Mouse (Mus musculus) limb, embryonic 12.5 days (tissue): ENCODE measurements around the gene Abhd12b. TPM values are rescaled to one million over a fixed set of nuclear protein-coding genes. Genes with fewer than 3 reads are reported as not detected.

Experiments
- ATAC-seq: fragments of 200-750 bp; cut with Nextera tagmentation; 2 replicates; pipeline ENCODE4 v1.8.0; 2017; ENCODE audit warnings: low read depth, moderate TSS enrichment; ENCODE audit not compliant: insufficient number of reproducible peaks, insufficient read depth, low FRiP score, low TSS enrichment
- H3K27ac ChIP-seq: fragments of 300-500 bp; sonication (generic); 2 replicates; pipeline ENCODE4 v1.5.1; 2016; ENCODE audit warnings: mild to moderate bottlenecking, moderate library complexity
- H3K27me3 ChIP-seq: fragments of 300-500 bp; sonication (generic); 2 replicates; pipeline ENCODE4 v1.6.1; 2016; ENCODE audit warnings: mild to moderate bottlenecking, moderate library complexity
- H3K36me3 ChIP-seq: fragments of 300-500 bp; sonication (generic); 2 replicates; pipeline ENCODE4 v1.6.1; 2016; ENCODE audit warnings: mild to moderate bottlenecking, moderate library complexity
- H3K4me1 ChIP-seq: fragments of 300-500 bp; sonication (generic); replicated peaks from 2 replicates; pipeline ENCODE4 v1.6.1; 2016
- H3K4me2 ChIP-seq: fragments of 300-500 bp; sonication (generic); 2 replicates; pipeline ENCODE4 v1.6.1; 2016; ENCODE audit warnings: mild to moderate bottlenecking, moderate library complexity
- H3K4me3 ChIP-seq: fragments of 300-500 bp; sonication (generic); replicated peaks from 2 replicates; pipeline ENCODE4 v1.5.1; 2016; ENCODE audit warnings: mild to moderate bottlenecking
- H3K9ac ChIP-seq: fragments of 300-500 bp; sonication (generic); replicated peaks from 2 replicates; pipeline ENCODE4 v1.6.1; 2016; ENCODE audit warnings: mild to moderate bottlenecking, moderate library complexity
- H3K9me3 ChIP-seq: fragments of 300-500 bp; sonication (generic); 2 replicates; pipeline ENCODE4 v1.6.1; 2016; ENCODE audit warnings: mild to moderate bottlenecking, moderate library complexity
- WGBS: fragments of 180-500 bp; shearing (Covaris S2); methylation state at CpG from one replicate; pipeline ENCODE4 v1.1.7; 2016; 5-methylcytosine and 5-hydroxymethylcytosine counted together
- polyA plus RNA-seq: library from polyadenylated mRNA; unstranded; fragments of >200 nt; fragmentation: Nextera tagmentation; extraction: Ambion mirVana; gene quantifications from 2 replicates; pipeline ENCODE4 v1.2.1, GENCODE M21; 2016

The Abhd12b gene
- not detected in 2 replicates for polyA plus RNA-seq

DNA sequence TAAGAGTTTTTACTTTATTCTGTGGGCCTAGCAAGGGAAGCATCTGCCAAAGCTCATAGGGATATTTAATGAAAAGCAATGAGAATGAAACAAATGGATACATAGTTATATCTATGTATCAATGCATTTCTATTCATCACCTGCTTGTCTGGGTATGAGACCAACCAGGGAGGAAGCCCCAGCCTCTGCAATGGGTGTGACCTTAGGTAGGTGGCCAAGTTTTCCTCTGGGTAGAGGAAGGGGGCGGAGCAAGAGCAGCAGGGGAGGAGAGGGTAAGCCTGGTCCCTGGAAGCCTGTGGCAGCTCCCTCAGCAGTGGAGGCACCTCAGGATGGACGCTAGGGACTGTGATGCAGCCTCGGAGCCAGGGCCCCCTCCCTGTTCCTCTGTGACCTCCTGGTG, at the start of gene Abhd12b:
Abhd12b (plus strand) TSS at position 301 of the 400 bp plus-strand sequence.
- Histone ChIP-seq H3K9me3 (no peaks in the 10 kb centered on the region), H3K27ac (no peak within 1 kb of the TSS), H3K9ac (no peak within 1 kb of the TSS), H3K4me3 (no peak within 1 kb of the TSS), H3K4me1 (peaks cover 3% of the 10 kb centered on the region), H3K36me3 (no peaks in the 10 kb centered on the region), H3K4me2 (no peak within 1 kb of the TSS), H3K27me3 (no peaks in the 10 kb centered on the region)
- WGBS, result 51% methylated on average over 3 of the region's 3 CpGs
- ATAC-seq, result no peak

DNA sequence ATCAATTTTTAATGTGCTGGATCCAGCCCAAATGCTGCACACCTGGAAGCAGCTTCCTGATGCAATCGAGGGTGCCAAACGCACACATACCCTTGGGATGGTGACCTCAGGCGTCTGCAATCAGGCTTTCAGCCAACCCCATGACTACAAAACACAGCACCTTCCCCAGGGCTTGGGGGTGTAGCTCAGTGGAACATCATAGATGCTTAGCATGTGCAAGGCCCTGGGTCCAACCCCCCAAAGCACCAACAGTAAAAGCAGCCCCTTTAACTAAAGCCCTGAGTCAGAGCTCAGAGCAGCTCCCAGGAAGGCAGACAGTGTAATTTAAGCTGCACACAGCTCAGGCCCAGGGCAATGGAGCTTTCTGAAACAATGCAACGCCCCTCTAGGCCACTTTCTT, 49.7 kb upstream of the Abhd12b start:
- Histone ChIP-seq H3K27me3 (no peaks in the 10 kb centered on the region), H3K9me3 (no peaks in the 10 kb centered on the region), H3K4me2 (no peak overlapping the region), H3K4me1 (peaks cover 33% of the 10 kb centered on the region), H3K4me3 (no peak overlapping the region), H3K27ac (no peak overlapping the region), H3K9ac (no peak overlapping the region), H3K36me3 (0 out of 2 replicates have a peak, but pooled peaks cover 3% of the 10 kb centered on the region)
- 43% methylated on average over 4 of the region's 4 CpGs for WGBS
- no peak for ATAC-seq

DNA sequence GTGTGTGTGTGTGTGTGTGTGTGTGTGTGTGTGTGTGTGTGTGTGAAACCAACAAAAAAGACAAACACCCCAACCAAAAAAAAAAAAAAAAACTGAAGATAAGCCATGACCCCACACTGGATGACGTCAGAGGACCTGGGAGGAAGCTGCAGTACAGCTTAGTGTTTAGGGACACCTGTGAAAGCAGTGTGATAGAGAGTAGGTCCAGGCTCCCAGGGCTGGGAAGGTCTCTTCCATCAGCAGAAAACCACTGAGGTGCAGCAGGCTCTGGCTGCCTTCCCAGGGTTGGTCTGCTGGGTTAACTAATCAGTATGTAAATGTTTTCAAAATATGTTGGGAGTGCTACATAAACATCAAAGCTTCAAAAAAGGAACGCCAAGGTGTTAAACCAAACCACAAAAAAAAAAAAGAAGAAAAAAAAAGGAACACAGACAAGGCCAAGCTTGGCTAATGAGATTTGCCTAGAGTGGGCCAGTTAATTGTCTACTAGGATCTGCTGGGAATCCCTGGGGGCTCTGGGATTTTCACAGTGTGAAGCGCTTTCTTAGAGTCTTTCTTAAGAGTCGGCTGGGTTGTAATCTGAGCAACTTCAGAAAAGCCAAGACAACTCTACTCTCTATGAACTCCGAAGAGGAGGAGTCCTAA, 49.0 kb upstream of the Abhd12b start:
- Histone ChIP-seq H3K27me3 (peaks cover 1% of the 10 kb centered on the region; the same call in 1 of the 2 replicates), H3K9ac (no peak overlapping the region), H3K36me3 (0 out of 2 replicates have a peak, but pooled peaks cover 3% of the 10 kb centered on the region), H3K27ac (no peak overlapping the region), H3K4me1 (peaks cover 34% of the 10 kb centered on the region), H3K9me3 (no peaks in the 10 kb centered on the region), H3K4me3 (no peak overlapping the region), H3K4me2 (no peak overlapping the region)
- no peak for ATAC-seq
- WGBS, result 27% methylated on average over 5 of the region's 5 CpGs

DNA sequence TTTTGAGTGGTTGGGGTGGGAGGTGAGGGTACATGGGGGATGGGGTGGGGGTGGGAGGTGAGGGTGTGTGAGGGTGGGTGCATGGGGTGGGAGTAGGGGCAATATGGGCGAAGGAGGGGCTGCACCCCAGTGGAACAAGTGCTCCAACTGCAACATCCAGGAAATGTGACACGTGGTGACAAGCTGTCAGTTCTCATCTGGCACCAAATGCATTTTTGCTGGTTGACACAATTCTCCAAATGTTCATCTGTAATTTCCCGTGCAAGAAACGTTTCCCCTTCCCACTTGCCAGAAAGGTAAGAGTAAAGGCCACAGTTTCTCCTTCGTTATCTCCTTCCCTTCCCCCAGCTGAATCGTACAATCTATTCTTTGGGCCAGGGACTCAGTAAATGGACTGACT, 48.1 kb upstream of the Abhd12b start:
- Histone ChIP-seq H3K4me3 (no peak overlapping the region), H3K4me1 (peaks cover 44% of the 10 kb centered on the region), H3K9ac (no peak overlapping the region), H3K4me2 (no peak overlapping the region), H3K27me3 (peaks cover 7% of the 10 kb centered on the region; the same call in 1 of the 2 replicates), H3K36me3 (0 out of 2 replicates have a peak, but pooled peaks cover 3% of the 10 kb centered on the region), H3K27ac (no peak overlapping the region), H3K9me3 (no peaks in the 10 kb centered on the region)
- ATAC-seq, result no peak
- WGBS, result 71% methylated on average over 6 of the region's 6 CpGs

DNA sequence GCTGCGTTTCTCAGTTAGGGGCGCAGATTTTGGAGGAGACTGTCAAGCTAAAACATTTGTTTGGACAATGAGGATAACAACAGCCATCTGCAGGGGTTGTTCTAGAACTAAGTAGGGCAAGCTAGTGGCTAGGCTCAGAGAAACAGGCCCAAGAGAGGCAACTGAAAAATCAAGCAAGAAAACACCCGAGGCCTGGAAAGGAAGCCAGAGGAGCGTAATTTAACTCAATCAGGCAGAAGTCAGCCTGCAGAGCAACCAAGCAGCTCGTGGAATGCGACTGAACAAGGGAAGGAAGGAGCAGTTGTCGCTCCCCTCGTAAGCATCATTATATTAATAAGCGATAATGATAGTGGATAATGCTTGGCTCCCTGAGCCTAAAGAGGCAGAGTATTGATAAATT, 47.4 kb upstream of the Abhd12b start:
- no peak overlapping the region for H3K9ac ChIP-seq
- peaks cover 7% of the 10 kb centered on the region; the same call in 1 of the 2 replicates for H3K27me3 ChIP-seq
- H3K36me3 ChIP-seq, result 0 out of 2 replicates have a peak, but pooled peaks cover 3% of the 10 kb centered on the region
- no peak overlapping the region for H3K4me3 ChIP-seq
- peaks cover 46% of the 10 kb centered on the region for H3K4me1 ChIP-seq
- H3K27ac ChIP-seq, result no peak overlapping the region
- H3K4me2 ChIP-seq, result no peak overlapping the region
- WGBS, result 59% methylated on average over 9 of the region's 9 CpGs
- no peak for ATAC-seq
- no peaks in the 10 kb centered on the region for H3K9me3 ChIP-seq

DNA sequence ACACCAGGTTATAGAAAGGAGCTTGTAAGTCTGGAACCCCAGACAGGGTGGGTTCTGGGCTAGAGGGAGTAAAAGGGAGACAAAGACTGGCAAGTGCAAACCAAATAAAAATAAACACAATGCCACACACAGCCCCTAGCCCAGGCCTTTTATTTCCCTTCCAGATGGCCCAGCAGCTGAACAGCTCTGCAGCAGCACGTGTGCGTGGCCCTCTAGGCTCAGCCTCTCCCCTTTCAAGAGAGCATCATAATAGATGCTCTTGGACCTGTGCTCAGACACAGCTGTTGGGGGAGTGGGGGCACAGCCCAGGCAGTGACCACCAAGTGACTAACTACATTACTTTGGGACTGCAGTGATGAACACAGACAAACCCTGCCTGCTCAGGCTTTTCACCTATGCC, 45.8 kb upstream of the Abhd12b start:
- ATAC-seq, result peak; percentile 45; the same call in 1 of the 2 replicates
- peak overlapping the region; percentile 37; the same call in 1 of the 2 replicates for H3K27ac ChIP-seq
- 8% methylated on average over 2 of the region's 2 CpGs for WGBS

DNA sequence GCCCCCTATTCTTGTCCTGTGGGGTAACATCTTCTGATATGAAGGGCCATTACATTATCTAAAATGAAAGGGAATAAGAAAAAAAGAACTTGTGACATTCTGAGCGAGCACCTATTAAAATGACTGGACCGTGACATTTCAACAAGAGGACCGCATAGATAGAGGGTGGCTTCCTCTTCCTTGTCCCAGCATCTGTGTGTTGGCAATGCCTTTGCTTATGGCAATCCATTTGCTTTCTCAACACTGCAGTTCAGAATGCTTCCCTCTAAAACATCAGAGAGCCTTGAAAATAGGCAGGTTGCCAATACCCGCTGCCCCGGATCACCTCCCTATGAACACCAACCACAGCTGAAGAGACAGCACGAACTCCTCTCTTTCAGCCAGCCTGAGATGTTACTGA, 44.0 kb upstream of the Abhd12b start:
- Histone ChIP-seq H3K36me3 (no peaks in the 10 kb centered on the region), H3K9ac (no peak overlapping the region), H3K27ac (no peak overlapping the region), H3K4me1 (peaks cover 37% of the 10 kb centered on the region), H3K4me3 (peak overlapping the region; percentile 87), H3K4me2 (peak overlapping the region; percentile 92), H3K27me3 (peaks cover 18% of the 10 kb centered on the region), H3K9me3 (no peaks in the 10 kb centered on the region)
- no peak for ATAC-seq
- 80% methylated on average over 6 of the region's 6 CpGs for WGBS

More for the DNA sequence above, 45.8 kb upstream of the Abhd12b start:
- Histone ChIP-seq H3K4me1 (peaks cover 46% of the 10 kb centered on the region), H3K27me3 (peaks cover 16% of the 10 kb centered on the region), H3K36me3 (no peaks in the 10 kb centered on the region), H3K9me3 (no peaks in the 10 kb centered on the region), H3K4me3 (no peak overlapping the region), H3K9ac (no peak overlapping the region), H3K4me2 (no peak overlapping the region)

DNA sequence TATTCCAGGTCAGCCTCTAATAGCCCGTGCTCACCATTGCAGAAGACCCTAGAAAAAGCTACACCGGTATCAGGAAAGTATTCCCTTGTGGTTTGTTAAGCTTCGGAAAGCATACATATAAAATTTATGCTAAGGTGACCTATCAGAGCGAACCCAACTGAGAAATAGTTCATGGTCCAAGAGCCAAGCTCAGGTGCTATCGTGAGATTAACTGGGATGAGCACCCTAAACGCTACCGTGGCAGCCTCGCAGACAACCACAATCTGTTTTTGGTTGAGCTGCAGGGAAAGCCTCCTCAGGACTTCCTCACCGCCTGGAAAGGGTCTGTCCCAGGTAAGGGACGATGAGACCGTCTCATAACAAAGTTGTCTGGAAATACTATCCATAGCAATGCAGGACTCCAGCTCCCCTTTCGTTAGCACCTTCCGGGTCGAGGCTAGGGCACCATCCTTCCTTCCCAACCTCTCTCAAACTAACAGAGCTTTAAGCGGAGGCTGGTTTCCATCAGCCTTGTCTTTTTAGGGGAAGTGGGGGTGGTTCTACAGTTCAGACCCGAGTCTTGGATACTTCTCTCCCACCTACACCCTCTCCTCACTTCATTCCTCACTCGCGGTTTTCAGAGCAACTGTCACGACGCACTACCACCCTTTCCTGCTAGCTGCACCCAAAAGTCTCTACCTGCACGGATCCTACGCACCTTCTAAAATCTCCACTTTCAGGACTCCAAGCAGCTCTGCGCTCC, 43.4 kb upstream of the Abhd12b start:
- 11% methylated on average over 23 of the region's 23 CpGs for WGBS
- Histone ChIP-seq H3K4me2 (peak overlapping the region; percentile 92), H3K27me3 (peaks cover 18% of the 10 kb centered on the region), H3K4me1 (peaks cover 31% of the 10 kb centered on the region), H3K9me3 (no peaks in the 10 kb centered on the region), H3K27ac (no peak overlapping the region), H3K4me3 (peak overlapping the region; percentile 87), H3K9ac (peak overlapping the region; percentile 81), H3K36me3 (no peaks in the 10 kb centered on the region)
- ATAC-seq, result no peak

DNA sequence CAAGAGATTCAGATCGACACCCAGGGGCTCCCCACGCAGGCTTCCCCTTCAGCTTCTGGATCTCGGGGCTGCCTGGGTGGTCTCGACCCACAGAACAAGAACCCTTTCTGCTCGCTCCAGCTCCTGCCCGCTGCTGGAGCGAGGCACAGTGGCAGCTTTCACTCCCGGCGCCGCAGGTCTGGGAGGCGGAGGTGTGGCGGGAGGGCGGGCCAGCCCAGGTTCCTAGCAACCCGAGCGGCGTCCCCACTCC, 42.9 kb upstream of the Abhd12b start:
- no peaks in the 10 kb centered on the region for H3K9me3 ChIP-seq
- peak overlapping the region; percentile 92 for H3K4me2 ChIP-seq
- under 1% methylated on average over 16 of the region's 16 CpGs for WGBS
- peak; percentile 62 for ATAC-seq
- H3K27ac ChIP-seq, result peak overlapping the region; percentile 77
- peak overlapping the region; percentile 81 for H3K9ac ChIP-seq
- H3K36me3 ChIP-seq, result no peaks in the 10 kb centered on the region
- peak overlapping the region; percentile 87 for H3K4me3 ChIP-seq
- peaks cover 18% of the 10 kb centered on the region for H3K27me3 ChIP-seq
- peaks cover 28% of the 10 kb centered on the region for H3K4me1 ChIP-seq

DNA sequence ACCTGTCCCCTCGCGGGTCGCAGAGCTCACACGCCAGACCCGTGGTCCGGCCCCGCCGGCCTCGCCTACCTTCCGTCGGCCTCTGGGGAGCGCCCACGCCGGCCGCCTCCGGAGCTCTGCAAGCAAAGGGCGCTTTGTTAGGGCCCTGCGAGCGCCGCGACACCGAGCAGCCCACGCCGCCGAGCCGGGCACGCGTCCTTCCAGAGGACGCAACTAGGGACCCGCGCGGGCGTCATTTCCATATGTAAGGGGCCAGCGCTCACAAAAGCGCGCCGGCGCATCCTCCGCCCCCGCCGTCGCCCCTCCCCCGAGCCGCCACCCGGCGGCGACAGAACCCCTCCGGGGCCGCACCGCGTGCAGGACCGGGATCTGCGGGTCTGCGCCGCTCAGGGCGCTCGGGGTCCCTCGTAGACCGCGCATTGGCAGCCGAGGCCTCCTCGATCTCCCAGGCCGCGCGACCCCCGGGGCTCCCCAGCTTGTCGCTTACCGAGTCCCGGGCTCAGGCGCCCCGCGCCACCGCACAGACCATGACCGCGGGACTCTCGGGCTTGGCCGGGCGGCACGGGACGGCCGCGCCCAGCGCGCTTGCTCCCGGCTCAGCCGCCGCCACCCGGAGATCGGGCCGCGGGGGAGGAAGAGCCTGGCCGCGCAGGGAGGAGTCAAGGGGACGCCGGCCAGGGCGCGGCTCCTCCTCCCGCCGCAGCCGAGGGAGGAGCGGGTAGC, 42.4 kb upstream of the Abhd12b start:
- under 1% methylated on average over 100 of the region's 101 CpGs for WGBS
- Histone ChIP-seq H3K4me3 (peak overlapping the region; percentile 87), H3K27me3 (peaks cover 18% of the 10 kb centered on the region), H3K9me3 (no peaks in the 10 kb centered on the region), H3K4me1 (peaks cover 28% of the 10 kb centered on the region), H3K9ac (peak overlapping the region; percentile 81), H3K4me2 (peak overlapping the region; percentile 92), H3K36me3 (no peaks in the 10 kb centered on the region), H3K27ac (peak overlapping the region; percentile 77)
- ATAC-seq, result peak; percentile 72

DNA sequence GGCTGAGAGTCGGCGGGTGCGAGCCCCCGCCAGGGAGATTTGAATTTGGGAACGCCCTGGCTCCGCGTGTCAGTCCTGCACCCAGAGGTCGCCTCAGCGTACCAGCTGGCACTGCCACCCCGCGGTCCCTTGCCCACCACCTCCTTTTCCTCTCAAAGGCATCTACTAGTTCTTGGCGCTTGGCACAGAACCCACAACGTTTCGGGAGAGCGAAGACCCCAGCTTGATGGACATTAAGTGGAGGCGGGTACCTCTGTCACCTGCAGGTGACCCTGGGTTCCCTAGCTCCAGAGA, 41.9 kb upstream of the Abhd12b start:
- peak overlapping the region; percentile 81 for H3K9ac ChIP-seq
- ATAC-seq, result no peak
- peak overlapping the region; percentile 92 for H3K4me2 ChIP-seq
- peaks cover 18% of the 10 kb centered on the region for H3K27me3 ChIP-seq
- H3K36me3 ChIP-seq, result no peaks in the 10 kb centered on the region
- no peak overlapping the region for H3K27ac ChIP-seq
- peak overlapping the region; percentile 87 for H3K4me3 ChIP-seq
- H3K4me1 ChIP-seq, result peaks cover 28% of the 10 kb centered on the region
- 2% methylated on average over 16 of the region's 16 CpGs for WGBS
- no peaks in the 10 kb centered on the region for H3K9me3 ChIP-seq
